Mouse (Mus musculus) limb, embryonic 14.5 days (tissue): ENCODE results near the gene Osbpl9. TPM values are rescaled to one million over a fixed set of nuclear protein-coding genes. Genes with fewer than 3 reads are reported as not detected.

Experiments
- ATAC-seq: fragments of 200-750 bp; cut with Nextera tagmentation; 2 replicates; pipeline ENCODE4 v1.8.0; 2017; ENCODE audit warnings: low read depth, moderate number of reproducible peaks, moderate TSS enrichment; ENCODE audit not compliant: low FRiP score
- DNase-seq: peaks from one replicate; pipeline ENCODE4 v3.0.0-alpha.2; 2015; ENCODE audit warnings: low spot score
- H3K27ac ChIP-seq: fragments of 300-500 bp; sonication (generic); replicated peaks from 2 replicates; pipeline ENCODE4 v1.5.1; 2014; ENCODE audit warnings: low read depth, mild to moderate bottlenecking, low read length, moderate library complexity, mixed read lengths
- H3K27me3 ChIP-seq: fragments of 300-500 bp; sonication (generic); 2 replicates; pipeline ENCODE4 v1.6.1; 2014; ENCODE audit warnings: low read length, mixed read lengths; ENCODE audit not compliant: control insufficient read depth, insufficient read depth
- H3K36me3 ChIP-seq: fragments of 300-500 bp; sonication (generic); 2 replicates; pipeline ENCODE4 v1.6.1; 2014; ENCODE audit warnings: mild to moderate bottlenecking, low read length, moderate library complexity, mixed read lengths; ENCODE audit not compliant: control insufficient read depth, insufficient read depth
- H3K4me1 ChIP-seq: fragments of 300-500 bp; sonication (generic); 2 replicates; pipeline ENCODE4 v1.6.1; 2014; ENCODE audit warnings: antibody characterized with exemption, low read length, mixed read lengths; ENCODE audit not compliant: control insufficient read depth, insufficient read depth
- H3K4me2 ChIP-seq: fragments of 300-500 bp; sonication (generic); replicated peaks from 2 replicates; pipeline ENCODE4 v1.6.1; 2014; ENCODE audit warnings: low read depth, mild to moderate bottlenecking, low read length, moderate library complexity; ENCODE audit not compliant: severe bottlenecking
- H3K4me3 ChIP-seq: fragments of 300-500 bp; sonication (generic); replicated peaks from 2 replicates; pipeline ENCODE4 v1.5.1; 2014; ENCODE audit warnings: low read length
- H3K9ac ChIP-seq: fragments of 300-500 bp; sonication (generic); 2 replicates; pipeline ENCODE4 v1.6.1; 2014; ENCODE audit warnings: mild to moderate bottlenecking, low read depth, low read length, moderate library complexity; ENCODE audit not compliant: severe bottlenecking
- H3K9me3 ChIP-seq: fragments of 300-500 bp; sonication (generic); 2 replicates; pipeline ENCODE4 v1.6.1; 2016; ENCODE audit warnings: low read length; ENCODE audit not compliant: control insufficient read depth
- POLR2A ChIP-seq: fragments of 200-500 bp; IDR thresholded peaks from 2 replicates; pipeline ENCODE4 v1.8.0; 2012; ENCODE audit warnings: inconsistent platforms, mild to moderate bottlenecking, moderate library complexity, borderline replicate concordance; ENCODE audit not compliant: insufficient read depth, insufficient read length; ENCODE audit errors: extremely low read depth
- WGBS: fragments of 180-500 bp; shearing (Covaris S2); extraction: QIAGEN DNeasy Blood & Tissue Kit; methylation state at CpG from one replicate; pipeline ENCODE4 v1.1.7; 2014; 5-methylcytosine and 5-hydroxymethylcytosine counted together
- polyA plus RNA-seq, 2 experiments: library from polyadenylated mRNA; depleted of rRNA in 1 of 2; stranded (reverse) in 1 of 2; unstranded in 1 of 2; fragments of >200 nt; fragmentation: Nextera tagmentation in 1 of 2; extraction: Ambion mirVana in 1 of 2; gene quantifications; 2 replicates each; pipeline versions ENCODE4 v1.2.1 to v1.2.3; 2012 to 2014

The Osbpl9 gene
- polyA plus RNA-seq, 2 experiments: 55.6 to 57.8 TPM

- TF ChIP-seq POLR2A: no peak
- no peaks in the 10 kb centered on the region for H3K27me3 ChIP-seq
- no peak overlapping the region for H3K4me2 ChIP-seq
- peaks cover 35% of the 10 kb centered on the region for H3K36me3 ChIP-seq
- DNase-seq (no peak), ATAC-seq (no peak)
- H3K4me3 ChIP-seq: no peak overlapping the region
- H3K9me3 ChIP-seq: no peaks in the 10 kb centered on the region
- WGBS: 86% methylated on average over 6 of the region's 6 CpGs
- H3K4me1 ChIP-seq: no peaks in the 10 kb centered on the region
- H3K27ac ChIP-seq: no peak overlapping the region
- no peak overlapping the region for H3K9ac ChIP-seq
Observed at GRCm38 (mm10) chr4:109072891-109073290, 129.2 kb downstream of the Osbpl9 start.

- no peak overlapping the region for H3K4me3 ChIP-seq
- ATAC-seq (no peak), DNase-seq (no peak)
- H3K4me2 ChIP-seq: no peak overlapping the region
- WGBS: 89% methylated on average over 5 of the region's 5 CpGs
- TF ChIP-seq POLR2A: no peak
- no peaks in the 10 kb centered on the region for H3K9me3 ChIP-seq
- no peak overlapping the region for H3K27ac ChIP-seq
- H3K9ac ChIP-seq: no peak overlapping the region
- H3K27me3 ChIP-seq: no peaks in the 10 kb centered on the region
- H3K4me1 ChIP-seq: no peaks in the 10 kb centered on the region
- H3K36me3 ChIP-seq: peaks cover 83% of the 10 kb centered on the region
Observed at GRCm38 (mm10) chr4:109065714-109066113, 136.4 kb downstream of the Osbpl9 start.

GRCm38 (mm10) chr4:109064941-109065340 lies 137.1 kb downstream of the Osbpl9 start:
- no peak for ATAC-seq
- DNase-seq: no peak
- peaks cover 86% of the 10 kb centered on the region for H3K36me3 ChIP-seq

GRCm38 (mm10) chr4:109059255-109059821 lies 142.7 kb downstream of the Osbpl9 start:
- H3K27me3 ChIP-seq: no peaks in the 10 kb centered on the region
- no peak overlapping the region for H3K27ac ChIP-seq
- H3K4me2 ChIP-seq: no peak overlapping the region
- no peaks in the 10 kb centered on the region for H3K9me3 ChIP-seq
- no peak for TF ChIP-seq POLR2A
- no peak overlapping the region for H3K4me3 ChIP-seq
- H3K4me1 ChIP-seq: no peaks in the 10 kb centered on the region
- DNase-seq (no peak), ATAC-seq (no peak)
- WGBS: 91% methylated on average over 4 of the region's 4 CpGs
- no peak overlapping the region for H3K9ac ChIP-seq
- H3K36me3 ChIP-seq: peaks cover 91% of the 10 kb centered on the region

More at GRCm38 (mm10) chr4:109064941-109065340, 137.1 kb downstream of the Osbpl9 start:
- Histone ChIP-seq H3K4me1 (no peaks in the 10 kb centered on the region), H3K27ac (no peak overlapping the region), H3K9me3 (no peaks in the 10 kb centered on the region), H3K9ac (no peak overlapping the region), H3K4me3 (no peak overlapping the region), H3K27me3 (no peaks in the 10 kb centered on the region), H3K4me2 (no peak overlapping the region)
- 86% methylated on average over 6 of the region's 6 CpGs for WGBS
- no peak for TF ChIP-seq POLR2A

GRCm38 (mm10) chr4:109057640-109058039 lies 144.4 kb downstream of the Osbpl9 start:
- Histone ChIP-seq H3K36me3 (peaks cover 88% of the 10 kb centered on the region), H3K9me3 (no peaks in the 10 kb centered on the region), H3K4me3 (no peak overlapping the region), H3K9ac (no peak overlapping the region), H3K27ac (no peak overlapping the region), H3K4me1 (no peaks in the 10 kb centered on the region), H3K27me3 (no peaks in the 10 kb centered on the region), H3K4me2 (no peak overlapping the region)
- ATAC-seq (no peak), DNase-seq (no peak)
- WGBS: 93% methylated on average over 8 of the region's 8 CpGs
- no peak for TF ChIP-seq POLR2A

GRCm38 (mm10) chr4:109056351-109056750 lies 145.7 kb downstream of the Osbpl9 start:
- H3K27ac ChIP-seq: no peak overlapping the region
- no peaks in the 10 kb centered on the region for H3K9me3 ChIP-seq
- no peaks in the 10 kb centered on the region for H3K4me1 ChIP-seq
- H3K9ac ChIP-seq: no peak overlapping the region
- peaks cover 89% of the 10 kb centered on the region for H3K36me3 ChIP-seq
- H3K27me3 ChIP-seq: no peaks in the 10 kb centered on the region
- TF ChIP-seq POLR2A: no peak
- 90% methylated on average over 7 of the region's 7 CpGs for WGBS
- no peak overlapping the region for H3K4me2 ChIP-seq
- ATAC-seq (no peak), DNase-seq (no peak)
- H3K4me3 ChIP-seq: no peak overlapping the region
